Mouse (Mus musculus) liver, adult 2 months (tissue): ENCODE measurements around the gene Zc3h18. TPM values are rescaled to one million over a fixed set of nuclear protein-coding genes. Genes with fewer than 3 reads are reported as not detected.

Experiments
- DNase-seq: peaks from one replicate; pipeline ENCODE4 v3.0.0-alpha.2; 2011; ENCODE audit warnings: low read depth, low spot score; ENCODE audit errors: extremely low read depth
- H3K27ac ChIP-seq: fragments of 200-500 bp; replicated peaks from 2 replicates; pipeline ENCODE4 v1.5.1; 2012; ENCODE audit warnings: low read depth, mild to moderate bottlenecking, control low read depth, inconsistent platforms, low read length; ENCODE audit not compliant: insufficient read depth
- H3K27me3 ChIP-seq: fragments of 200-500 bp; 2 replicates; pipeline ENCODE4 v1.6.1; 2012; ENCODE audit warnings: mild to moderate bottlenecking, moderate library complexity, low read length, inconsistent platforms; ENCODE audit not compliant: control insufficient read depth, insufficient read depth
- H3K36me3 ChIP-seq: fragments of 200-500 bp; 2 replicates; pipeline ENCODE4 v1.6.1; 2012; ENCODE audit warnings: low read length, inconsistent platforms; ENCODE audit not compliant: control insufficient read depth, insufficient read depth
- H3K4me1 ChIP-seq: fragments of 200-500 bp; 2 replicates; pipeline ENCODE4 v1.6.1; 2011; ENCODE audit warnings: low read length; ENCODE audit not compliant: control insufficient read depth, insufficient read depth
- H3K4me3 ChIP-seq: fragments of 200-500 bp; 2 replicates; pipeline ENCODE4 v1.5.1; 2011; ENCODE audit warnings: low read depth, mild to moderate bottlenecking, control low read depth, low read length, moderate library complexity; ENCODE audit not compliant: insufficient read depth
- H3K79me2 ChIP-seq: fragments of 200-500 bp; 2 replicates; pipeline ENCODE4 v1.6.1; 2012; ENCODE audit warnings: inconsistent platforms, mild to moderate bottlenecking, low read length, moderate library complexity; ENCODE audit not compliant: control insufficient read depth, insufficient read depth
- H3K9ac ChIP-seq: fragments of 200-500 bp; 2 replicates; pipeline ENCODE4 v1.6.1; 2012; ENCODE audit warnings: low read depth, mild to moderate bottlenecking, control low read depth, inconsistent platforms, low read length
- CTCF ChIP-seq: fragments of 200-500 bp; IDR thresholded peaks from 2 replicates; pipeline ENCODE4 v1.5.1; 2011; ENCODE audit warnings: low read depth, low read length, control low read depth
- POLR2A ChIP-seq: fragments of 200-500 bp; IDR thresholded peaks from 2 replicates; pipeline ENCODE4 v1.6.1; 2011; ENCODE audit warnings: low read length, control low read depth; ENCODE audit not compliant: insufficient read depth; ENCODE audit errors: extremely low read depth
- WGBS: fragments of 180-500 bp; shearing (Covaris S2); methylation state at CpG from one replicate; pipeline ENCODE4 v1.1.7; 2018; 5-methylcytosine and 5-hydroxymethylcytosine counted together
- polyA plus RNA-seq: library from polyadenylated mRNA; depleted of rRNA; stranded (reverse); fragments of >200 nt; gene quantifications from 2 replicates; pipeline ENCODE4 v1.2.3, GENCODE M21; 2012
- total RNA-seq: library from RNA; depleted of rRNA; stranded (reverse); fragments of >200 nt; gene quantifications from 2 replicates; pipeline ENCODE4 v1.2.3, GENCODE M21; 2014

Zc3h18 gene
- total and polyA plus RNA-seq, 2 experiments, result 10.9 to 22.3 TPM

GRCm38 (mm10) chr8:122393717-122394116 is 17.3 kb downstream of the Zc3h18 start:
- no peak overlapping the region for H3K4me3 ChIP-seq
- H3K79me2 ChIP-seq, result peaks cover 5% of the 10 kb centered on the region; the same call in 1 of the 2 replicates
- no peaks in the 10 kb centered on the region for H3K4me1 ChIP-seq
- no peaks in the 10 kb centered on the region for H3K27me3 ChIP-seq
- no peak for DNase-seq
- TF ChIP-seq CTCF (no peak), POLR2A (no peak)
- no peak overlapping the region for H3K27ac ChIP-seq
- H3K36me3 ChIP-seq, result peaks cover 50% of the 10 kb centered on the region
- no peak overlapping the region for H3K9ac ChIP-seq

- 85% methylated on average over 6 of the region's 6 CpGs for WGBS
- no peak for TF ChIP-seq CTCF
- no peak for TF ChIP-seq POLR2A
- H3K36me3 ChIP-seq, result peaks cover 48% of the 10 kb centered on the region
Measured at GRCm38 (mm10) chr8:122395291-122395690, 18.9 kb downstream of the Zc3h18 start.

GRCm38 (mm10) chr8:122398186-122398585 is 21.8 kb downstream of the Zc3h18 start:
- TF ChIP-seq CTCF (no peak), POLR2A (no peak)
- H3K27me3 ChIP-seq, result no peaks in the 10 kb centered on the region
- no peak for DNase-seq
- H3K79me2 ChIP-seq, result no peaks in the 10 kb centered on the region; the same call in 1 of the 2 replicates
- H3K4me3 ChIP-seq, result no peak overlapping the region
- no peak overlapping the region for H3K9ac ChIP-seq
- 96% methylated on average over 9 of the region's 9 CpGs for WGBS
- H3K4me1 ChIP-seq, result no peaks in the 10 kb centered on the region
- H3K27ac ChIP-seq, result no peak overlapping the region
- peaks cover 59% of the 10 kb centered on the region for H3K36me3 ChIP-seq

More at GRCm38 (mm10) chr8:122395291-122395690, 18.9 kb downstream of the Zc3h18 start:
- H3K27ac ChIP-seq, result no peak overlapping the region
- H3K9ac ChIP-seq, result no peak overlapping the region
- H3K4me1 ChIP-seq, result no peaks in the 10 kb centered on the region
- H3K27me3 ChIP-seq, result no peaks in the 10 kb centered on the region
- no peaks in the 10 kb centered on the region; the same call in 1 of the 2 replicates for H3K79me2 ChIP-seq
- H3K4me3 ChIP-seq, result no peak overlapping the region
- no peak for DNase-seq

GRCm38 (mm10) chr8:122405146-122405805 is 28.9 kb downstream of the Zc3h18 start:
- Histone ChIP-seq H3K4me3 (no peak overlapping the region), H3K36me3 (peaks cover 57% of the 10 kb centered on the region), H3K79me2 (no peaks in the 10 kb centered on the region; the same call in 1 of the 2 replicates), H3K4me1 (peaks cover 9% of the 10 kb centered on the region), H3K27me3 (no peaks in the 10 kb centered on the region), H3K9ac (no peak overlapping the region), H3K27ac (no peak overlapping the region)
- no peak for TF ChIP-seq POLR2A
- TF ChIP-seq CTCF, result no peak
- peak; percentile 79 for DNase-seq
- 38% methylated on average over 9 of the region's 9 CpGs for WGBS

- no peak overlapping the region for H3K27ac ChIP-seq
- H3K4me1 ChIP-seq, result peaks cover 9% of the 10 kb centered on the region
- H3K4me3 ChIP-seq, result no peak overlapping the region
- peaks cover 48% of the 10 kb centered on the region for H3K36me3 ChIP-seq
- WGBS, result 92% methylated on average over 7 of the region's 7 CpGs
- H3K9ac ChIP-seq, result no peak overlapping the region
- DNase-seq, result peak; percentile 18
- TF ChIP-seq CTCF (no peak), POLR2A (no peak)
- no peaks in the 10 kb centered on the region for H3K27me3 ChIP-seq
- H3K79me2 ChIP-seq, result no peaks in the 10 kb centered on the region; the same call in 1 of the 2 replicates
Measured at GRCm38 (mm10) chr8:122407678-122408077, 31.3 kb downstream of the Zc3h18 start.

- peaks cover 27% of the 10 kb centered on the region for H3K36me3 ChIP-seq
- no peaks in the 10 kb centered on the region for H3K4me1 ChIP-seq
- TF ChIP-seq POLR2A (no peak), CTCF (no peak)
- no peak for DNase-seq
- no peak overlapping the region for H3K4me3 ChIP-seq
- H3K9ac ChIP-seq, result no peak overlapping the region
- no peaks in the 10 kb centered on the region for H3K79me2 ChIP-seq
- H3K27me3 ChIP-seq, result no peaks in the 10 kb centered on the region
- no peak overlapping the region for H3K27ac ChIP-seq
- WGBS, result 74% methylated on average over 9 of the region's 9 CpGs
Measured at GRCm38 (mm10) chr8:122414311-122414710, 37.9 kb downstream of the Zc3h18 start.
